Mouse (Mus musculus) CH12.LX (cell line): ENCODE measurements around the gene Dok4. TPM values are rescaled to one million over a fixed set of nuclear protein-coding genes. Genes with fewer than 3 reads are reported as not detected.
"Not testable (repeated sequence)": the region's sequence is repeated elsewhere in the genome, so short reads cannot be mapped to it uniquely, and the experiment has no call there.

Source experiments
- DNase-seq: peaks from one replicate; pipeline ENCODE4 v3.0.0-alpha.2; 2013; ENCODE audit errors: extremely low read depth
- H3K27ac ChIP-seq: 2 replicates; pipeline ENCODE4 v1.5.1; 2012; ENCODE audit warnings: low read depth, mild to moderate bottlenecking, control low read depth, moderate library complexity; ENCODE audit not compliant: insufficient read depth
- H3K27me3 ChIP-seq: replicated peaks from 2 replicates; pipeline ENCODE3; 2012; ENCODE audit warnings: inconsistent platforms
- H3K36me3 ChIP-seq, 2 experiments: replicated peaks in 1 of 2; 2 replicates each; pipeline versions ENCODE3 to v1.6.1; 2012; ENCODE audit warnings: inconsistent platforms in 1 of 2, low read length in 1 of 2, mild to moderate bottlenecking in 1 of 2, mixed read lengths in 1 of 2, moderate library complexity in 1 of 2; ENCODE audit not compliant: control insufficient read depth in 1 of 2, insufficient read depth in 1 of 2
- H3K4me1 ChIP-seq, 2 experiments: 2 replicates each; pipeline ENCODE4 v1.6.1; 2012; ENCODE audit warnings: inconsistent platforms in 1 of 2, moderate library complexity in 1 of 2; ENCODE audit not compliant: insufficient read depth in 2 of 2, control insufficient read depth in 1 of 2
- H3K4me2 ChIP-seq: 2 replicates; pipeline ENCODE4 v1.6.1; 2012; ENCODE audit warnings: low read depth, mild to moderate bottlenecking, control low read depth; ENCODE audit not compliant: poor library complexity, insufficient read depth, severe bottlenecking
- H3K4me3 ChIP-seq, 3 experiments: fragments of 150-350 bp in 1 of 3; sonication (generic) in 1 of 3; replicated peaks in 1 of 3; 2 replicates each; pipeline versions ENCODE3 to v1.5.1; 2011 to 2012; ENCODE audit warnings: low read depth in 2 of 3, low read length in 2 of 3, mild to moderate bottlenecking in 2 of 3, moderate library complexity in 2 of 3, control low read depth in 1 of 3, improper control_type of control experiment in 1 of 3, inconsistent platforms in 1 of 3, mixed read lengths in 1 of 3; ENCODE audit not compliant: poor library complexity in 1 of 3
- H3K79me2 ChIP-seq: replicated peaks from 2 replicates; pipeline ENCODE4 v1.6.1; 2012; ENCODE audit warnings: mild to moderate bottlenecking, moderate library complexity; ENCODE audit not compliant: control insufficient read depth, poor library complexity, insufficient read depth, severe bottlenecking; ENCODE audit errors: extremely low read depth
- H3K9ac ChIP-seq: 2 replicates; pipeline ENCODE4 v1.6.1; 2012; ENCODE audit warnings: low read depth, mild to moderate bottlenecking, control low read depth, moderate library complexity; ENCODE audit not compliant: insufficient read depth
- H3K9me3 ChIP-seq: replicated peaks from 2 replicates; pipeline ENCODE3; 2012; ENCODE audit warnings: low read length, inconsistent platforms, mixed read lengths
- BHLHE40 ChIP-seq: IDR thresholded peaks from 2 replicates; pipeline ENCODE4 v1.6.1; 2011; ENCODE audit warnings: mild to moderate bottlenecking, low read depth, low read length, improper control_type of control experiment
- CHD2 ChIP-seq: IDR thresholded peaks from 2 replicates; pipeline ENCODE4 v1.6.1; 2011; ENCODE audit warnings: low read length, improper control_type of control experiment
- ELF1 ChIP-seq: IDR thresholded peaks from 2 replicates; pipeline ENCODE4 v1.6.1; 2014; ENCODE audit warnings: low read depth, mild to moderate bottlenecking, inconsistent platforms, low read length, improper control_type of control experiment
- ETS1 ChIP-seq: conservative IDR thresholded peaks from 2 replicates; pipeline ENCODE4 v1.6.1; 2012; ENCODE audit warnings: low read depth, mild to moderate bottlenecking, inconsistent platforms, low read length, improper control_type of control experiment, moderate library complexity
- GABPA ChIP-seq: IDR thresholded peaks from 2 replicates; pipeline ENCODE4 v1.6.1; 2012; ENCODE audit warnings: low read depth, low read length, improper control_type of control experiment, inconsistent platforms; ENCODE audit not compliant: insufficient replicate concordance
- KAT2A ChIP-seq: IDR thresholded peaks from 2 replicates; pipeline ENCODE4 v1.6.1; 2012; ENCODE audit warnings: low read length, improper control_type of control experiment, inconsistent platforms; ENCODE audit not compliant: insufficient replicate concordance
- MAX ChIP-seq: IDR thresholded peaks from 2 replicates; pipeline ENCODE4 v1.6.1; 2011; ENCODE audit warnings: low read length, improper control_type of control experiment
- MAZ ChIP-seq: IDR thresholded peaks from 2 replicates; pipeline ENCODE4 v1.6.1; 2012; ENCODE audit warnings: low read depth, mild to moderate bottlenecking, inconsistent platforms, low read length, improper control_type of control experiment, moderate library complexity
- MEF2A ChIP-seq: IDR thresholded peaks from 2 replicates; pipeline ENCODE4 v1.6.1; 2014; ENCODE audit warnings: low read depth, mild to moderate bottlenecking, inconsistent platforms, low read length, improper control_type of control experiment, borderline replicate concordance
- NELFE ChIP-seq: IDR thresholded peaks from 2 replicates; pipeline ENCODE4 v1.6.1; 2011; ENCODE audit warnings: low read depth, low read length, improper control_type of control experiment
- RAD21 ChIP-seq: IDR thresholded peaks from 2 replicates; pipeline ENCODE4 v1.6.1; 2011; ENCODE audit warnings: low read depth, mild to moderate bottlenecking, low read length, improper control_type of control experiment, moderate library complexity
- SMC3 ChIP-seq: IDR thresholded peaks from 2 replicates; pipeline ENCODE4 v1.6.1; 2011; ENCODE audit warnings: low read depth, low read length, improper control_type of control experiment
- UBTF ChIP-seq: IDR thresholded peaks from 2 replicates; pipeline ENCODE4 v1.6.1; 2012; ENCODE audit warnings: low read depth, mild to moderate bottlenecking, inconsistent platforms, low read length, improper control_type of control experiment, moderate library complexity
- dilution Hi-C: fragments of 300-500 bp; cut with MboI; formaldehyde crosslinking; loops from 2 replicates; pipeline ENCODE4 v1.14.3; 2020; ENCODE audit warnings: low sequenced_read_pairs; ENCODE audit not compliant: extremely low pct_unique_long_range_greater_than_20kb, extremely low pct_ligation_motif_present
- in situ Hi-C: fragments of 300-500 bp; cut with MboI; formaldehyde crosslinking; loops from 3 replicates; pipeline ENCODE4 v1.14.3; 2019; ENCODE audit warnings: low sequenced_read_pairs, low pct_ligation_motif_present, low pct_unique_long_range_greater_than_20kb, mixed read lengths
- polyA plus RNA-seq: library from polyadenylated mRNA; unstranded; fragments of >175 nt; gene quantifications from 2 replicates; pipeline ENCODE4 v1.2.1, GENCODE M21; 2012; ENCODE audit warnings: low read depth; ENCODE audit not compliant: insufficient read length
- total RNA-seq, 2 experiments: library from RNA; depleted of rRNA; stranded (reverse); fragments of 300-350 nt in 1 of 2; fragments of >200 nt in 1 of 2; gene quantifications; 2 replicates each; pipeline ENCODE4 v1.2.3; 2012 to 2014

The Dok4 gene
- total and polyA plus RNA-seq, 3 experiments: 1.9 to 2.3 (median 2.3) TPM

DNA sequence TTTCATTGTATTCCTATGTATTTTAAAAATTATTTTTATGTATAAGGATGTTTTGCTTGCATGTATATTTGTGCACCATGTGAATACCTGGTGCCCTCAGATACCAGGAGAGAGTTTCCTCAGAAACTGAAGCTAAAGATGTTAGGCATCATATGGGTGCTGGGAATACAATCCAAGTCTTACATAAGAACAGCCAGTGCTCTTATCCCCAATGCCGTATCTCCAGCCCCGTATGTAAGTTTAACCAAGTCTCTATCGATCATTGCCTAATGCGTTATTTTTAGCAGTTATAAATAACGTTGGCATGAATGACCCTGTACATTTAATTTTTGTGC lies 19.2 kb downstream of the Dok4 start:
- H3K4me1 ChIP-seq: peaks cover 6 to 25% of the 10 kb centered on the region in 2 experiments
- H3K36me3 ChIP-seq: peaks cover 41 to 68% of the 10 kb centered on the region in 2 experiments
- H3K4me2 ChIP-seq: no peak overlapping the region
- in situ Hi-C loops (no loop called here), dilution Hi-C loops (no loop called here)
- no peaks in the 10 kb centered on the region for H3K9me3 ChIP-seq
- no peak for DNase-seq
- TF ChIP-seq MEF2A: no peak
- no peak for TF ChIP-seq RAD21
- H3K9ac ChIP-seq: no peak overlapping the region
- H3K27ac ChIP-seq: no peak overlapping the region
- H3K4me3 ChIP-seq: peak overlapping the region in 2 of 3 experiments; percentile 78 to 97
- H3K79me2 ChIP-seq: peaks cover 28% of the 10 kb centered on the region
- H3K27me3 ChIP-seq: no peaks in the 10 kb centered on the region

DNA sequence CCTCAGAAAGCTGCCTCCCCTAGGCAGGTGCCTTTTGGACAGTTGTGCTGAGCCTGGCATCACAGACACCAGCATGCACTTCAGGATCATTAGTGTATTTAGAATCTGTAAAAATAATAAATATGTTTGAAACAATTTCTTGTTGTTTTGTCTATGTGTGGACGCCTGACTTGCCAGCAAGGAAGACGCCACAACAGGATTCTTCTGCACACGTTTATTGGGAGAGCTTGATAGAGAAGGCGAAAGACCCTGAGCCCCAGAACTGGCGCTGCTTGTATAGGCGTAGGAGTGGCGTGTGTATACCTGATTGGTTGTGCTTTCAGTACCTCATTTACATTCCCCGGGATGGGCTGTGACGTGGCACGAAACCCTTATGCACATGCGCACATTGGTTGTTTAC lies 21.4 kb downstream of the Dok4 start:
- H3K9ac ChIP-seq, H3K27me3 ChIP-seq, dilution Hi-C loops, H3K4me2 ChIP-seq, in situ Hi-C loops, H3K27ac ChIP-seq, H3K9me3 ChIP-seq, H3K4me3 ChIP-seq, DNase-seq: not testable (repeated sequence)
- Histone ChIP-seq H3K36me3 (peaks cover 45 to 67% of the 10 kb centered on the region in 2 experiments), H3K4me1 (peaks cover 4 to 15% of the 10 kb centered on the region in 2 experiments), H3K79me2 (peaks cover 22% of the 10 kb centered on the region)

DNA sequence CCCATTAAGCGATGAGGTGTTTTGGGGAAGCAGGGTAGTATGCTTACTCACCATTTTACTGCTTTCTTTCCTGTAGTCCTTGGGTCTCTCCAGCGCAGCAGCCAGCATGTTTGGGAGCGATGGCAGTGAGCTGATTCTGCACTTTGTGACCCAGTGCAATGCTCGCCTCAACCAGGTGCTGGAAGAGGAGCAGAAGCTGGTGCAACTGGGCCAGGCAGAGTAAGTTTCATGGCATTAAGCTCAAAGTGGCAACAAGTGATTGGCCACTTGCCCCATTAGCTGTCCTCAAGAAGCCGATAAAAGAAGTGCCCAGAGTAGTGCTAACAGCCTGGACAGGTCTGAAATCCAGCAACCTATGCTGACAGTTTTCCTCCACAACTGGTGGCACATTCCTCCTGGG lies 26.1 kb downstream of the Dok4 start:
- TF ChIP-seq GABPA (no peak), ETS1 (no peak), SMC3 (no peak), MAZ (no peak), MAX (no peak), CHD2 (no peak), BHLHE40 (no peak), NELFE (no peak), ELF1 (no peak), KAT2A (no peak), UBTF (no peak)
- Histone ChIP-seq H3K9ac (no peak overlapping the region), H3K27me3 (no peaks in the 10 kb centered on the region), H3K27ac (no peak overlapping the region), H3K4me2 (no peak overlapping the region), H3K9me3 (no peaks in the 10 kb centered on the region), H3K79me2 (no peaks in the 10 kb centered on the region), H3K36me3 (peaks cover 75 to 90% of the 10 kb centered on the region in 2 experiments), H3K4me1 (no peaks in the 10 kb centered on the region), H3K4me3 (no peak overlapping the region)
- in situ Hi-C loops: no loop called here
- dilution Hi-C loops: no loop called here
- no peak for DNase-seq
